Mouse (Mus musculus) CD4-positive, CD25-positive, alpha-beta regulatory T cell, adult 2 months (primary cell): ENCODE results near the gene Paox.
"Not testable (repeated sequence)": the region's sequence is repeated elsewhere in the genome, so short reads cannot be mapped to it uniquely, and the experiment has no call there.

Experiments
- DNase-seq: peaks from one replicate; pipeline ENCODE4 v3.0.0-alpha.2; 2012; ENCODE audit warnings: low read depth, low spot score

Gene Paox

DNA sequence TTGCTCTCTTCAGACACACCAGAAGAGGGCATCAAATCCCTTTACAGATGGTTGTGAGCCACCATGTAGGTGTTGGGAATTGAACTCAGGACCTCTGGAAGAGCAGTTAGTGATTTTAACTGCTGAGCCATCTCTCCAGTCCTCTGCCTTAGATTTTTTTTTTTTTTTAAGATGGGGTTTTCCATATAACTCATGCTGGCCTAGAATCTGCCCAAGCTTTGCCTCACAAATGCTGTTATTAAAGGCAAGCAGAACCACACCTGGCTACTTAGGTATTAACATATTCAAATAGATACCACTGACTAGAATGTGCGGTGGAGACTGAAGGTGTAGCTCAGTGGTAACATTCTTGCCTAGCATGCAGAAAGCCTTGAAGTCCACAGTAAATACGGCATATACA, 4.9 kb downstream of the Paox start:
- DNase-seq: no peak

DNA sequence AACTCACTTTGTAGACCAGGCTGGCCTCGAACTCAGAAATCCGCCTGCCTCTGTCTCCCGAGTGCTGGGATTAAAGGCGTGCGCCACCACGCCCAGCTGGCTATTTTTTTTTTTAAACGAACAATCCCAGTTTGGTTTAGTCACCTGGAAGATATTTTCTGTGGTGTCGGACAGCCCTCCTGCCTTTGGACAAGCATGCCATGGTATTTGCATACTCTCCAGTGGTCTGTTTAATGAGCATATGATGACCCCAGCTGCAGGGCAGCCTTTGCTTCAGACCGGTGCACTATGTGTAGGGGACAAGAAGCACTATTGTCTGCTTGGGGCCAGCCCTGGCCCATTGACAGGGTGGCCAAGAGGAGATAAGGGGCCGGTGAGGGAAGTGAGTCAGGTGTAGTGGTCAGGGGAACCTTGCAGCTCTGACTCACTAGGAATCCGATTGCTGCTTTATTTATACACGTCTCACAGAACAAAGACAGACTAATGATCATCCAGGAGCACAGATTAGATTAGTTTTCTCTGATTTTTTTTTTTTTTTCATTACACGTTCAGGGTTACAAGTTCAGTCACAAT, 5.8 kb downstream of the Paox start:
- no peak for DNase-seq

GRCm38 (mm10) chr7:140122765-140123164, 7.2 kb downstream of the Paox start:
- DNase-seq: no peak

- no peak for DNase-seq
Observed at GRCm38 (mm10) chr7:140124382-140124781, 8.8 kb downstream of the Paox start.

DNA sequence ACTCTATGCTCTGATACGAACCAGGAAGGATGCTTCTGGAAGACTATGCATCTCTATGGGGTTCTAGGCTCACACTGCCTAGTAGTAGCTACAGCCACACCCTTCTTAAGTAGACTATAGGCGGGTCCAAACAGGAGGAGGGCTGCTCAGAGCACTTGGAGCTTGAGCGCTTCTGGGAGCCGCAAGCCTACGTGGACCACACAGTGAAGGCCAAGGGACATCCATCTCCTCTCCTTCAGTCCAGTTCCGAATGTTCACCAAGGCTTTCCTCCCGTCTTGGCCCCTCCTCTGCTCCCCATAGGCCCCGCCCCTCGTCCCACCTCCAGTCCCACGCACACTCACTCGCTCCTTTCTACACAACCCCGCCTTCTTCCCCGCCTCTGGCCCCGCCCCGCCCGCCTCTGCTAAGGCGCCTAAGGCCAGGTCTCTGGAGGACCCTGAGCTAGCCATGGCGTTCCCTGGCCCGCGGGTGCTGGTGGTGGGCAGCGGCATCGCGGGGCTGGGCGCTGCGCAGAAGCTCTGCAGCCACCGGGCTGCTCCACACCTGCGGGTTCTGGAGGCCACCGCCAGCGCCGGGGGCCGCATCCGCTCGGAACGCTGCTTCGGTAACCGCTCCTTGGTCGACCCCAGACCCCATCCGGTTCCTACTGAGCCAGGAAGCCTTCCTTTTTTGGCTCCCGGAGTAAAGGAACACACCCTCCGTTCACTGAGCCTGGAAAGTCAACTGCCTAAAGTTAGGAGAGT, 9.9 kb downstream of the Paox start:
- DNase-seq: peak; percentile 93

DNA sequence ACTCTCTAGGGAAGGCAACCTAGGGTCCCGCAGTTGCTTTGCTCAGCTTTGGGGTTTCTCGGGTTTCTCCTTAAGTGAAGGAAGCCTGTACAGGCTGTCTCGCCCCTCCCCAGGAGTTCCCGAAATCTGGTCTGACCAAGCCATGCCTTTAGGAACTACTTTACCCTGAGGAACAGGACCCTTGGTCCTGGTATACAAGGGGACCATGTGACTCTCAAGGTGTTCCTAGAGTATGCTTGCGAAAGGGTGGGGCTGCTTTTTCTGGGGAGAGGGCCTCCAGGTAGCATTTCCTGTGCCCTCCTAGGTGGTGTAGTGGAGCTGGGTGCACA, 10.4 kb downstream of the Paox start:
- DNase-seq: no peak

DNA sequence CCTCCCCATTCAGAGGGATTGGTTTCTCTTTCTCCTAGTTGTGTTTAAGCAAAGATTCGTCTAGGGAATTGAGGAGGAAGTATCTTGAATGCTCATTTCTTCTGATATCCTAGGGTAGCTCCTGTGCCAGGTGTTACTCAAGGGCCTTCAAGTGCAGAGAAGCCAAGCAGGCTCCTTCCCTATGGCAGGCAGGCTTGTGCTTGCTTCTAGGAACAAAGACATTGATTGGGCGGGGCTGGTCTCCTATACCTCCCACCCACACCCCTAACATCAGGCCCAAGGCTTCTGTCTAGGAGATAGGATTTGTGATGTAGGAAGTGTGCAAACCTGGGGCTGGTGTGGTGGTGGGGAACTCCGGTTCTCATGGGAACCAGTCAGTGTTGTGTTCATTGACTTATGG, 11.3 kb downstream of the Paox start:
- no peak for DNase-seq

GRCm38 (mm10) chr7:140127911-140128310, 12.3 kb downstream of the Paox start:
- no peak for DNase-seq

- not testable (repeated sequence) for DNase-seq
Observed at GRCm38 (mm10) chr7:140132184-140132583, 16.6 kb downstream of the Paox start.

DNA sequence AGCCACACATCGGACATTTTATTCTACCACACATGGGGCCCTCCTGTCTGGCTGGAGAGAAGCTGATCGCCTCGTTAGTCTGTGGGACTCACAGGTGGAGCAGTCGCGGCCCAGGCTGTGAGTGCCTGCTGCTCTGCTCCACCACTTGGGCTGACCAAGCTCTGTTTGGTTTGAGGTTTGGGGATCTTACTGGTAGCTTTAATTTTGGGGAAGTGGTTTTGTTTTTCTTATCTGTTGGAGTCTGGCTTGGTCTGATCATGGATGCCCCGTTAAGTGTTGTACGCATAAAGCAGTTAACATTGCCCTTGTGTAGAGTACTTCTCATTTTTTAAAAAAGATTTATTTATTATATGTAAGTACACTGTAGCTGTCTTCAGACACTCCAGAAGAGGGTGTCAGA, 18.4 kb downstream of the Paox start:
- not testable (repeated sequence) for DNase-seq

DNA sequence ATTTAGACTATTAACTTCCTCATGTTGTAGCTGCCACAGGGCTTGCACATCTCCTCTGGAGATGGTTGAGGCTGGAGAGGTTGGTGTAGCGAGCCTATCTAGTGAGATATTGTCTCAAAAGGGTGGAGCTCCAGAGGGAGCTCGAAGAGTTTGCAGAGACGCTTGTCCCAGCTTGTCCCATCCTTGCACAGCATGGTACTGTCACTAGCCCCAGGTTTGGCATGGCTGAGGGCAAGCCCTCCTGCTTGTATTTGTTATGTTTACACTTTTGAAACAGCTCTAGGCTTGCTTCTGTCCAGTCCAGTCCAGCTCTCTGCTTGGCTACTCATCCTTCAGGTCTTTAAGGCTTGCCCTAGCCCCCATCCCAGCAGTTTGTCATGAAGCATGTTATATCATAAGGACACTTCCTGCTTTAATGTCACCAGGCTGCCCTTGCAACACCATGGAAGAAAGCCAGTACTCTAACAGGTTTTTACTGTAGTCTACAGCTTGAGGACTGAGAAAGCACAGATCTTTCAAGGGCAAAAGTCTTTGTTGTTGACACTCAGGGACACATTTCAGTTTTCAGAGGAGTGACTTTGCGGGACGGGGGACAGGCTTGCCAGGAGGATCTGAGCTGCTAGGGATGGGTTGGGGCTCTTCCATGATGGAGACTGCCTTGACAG, 19.6 kb downstream of the Paox start:
- no peak for DNase-seq

- DNase-seq: peak; percentile 97
Observed at GRCm38 (mm10) chr7:140137135-140138020, 21.8 kb downstream of the Paox start, which contains the start of gene Mtg1. Mtg1 (plus strand) TSS chr7:140137564.

DNA sequence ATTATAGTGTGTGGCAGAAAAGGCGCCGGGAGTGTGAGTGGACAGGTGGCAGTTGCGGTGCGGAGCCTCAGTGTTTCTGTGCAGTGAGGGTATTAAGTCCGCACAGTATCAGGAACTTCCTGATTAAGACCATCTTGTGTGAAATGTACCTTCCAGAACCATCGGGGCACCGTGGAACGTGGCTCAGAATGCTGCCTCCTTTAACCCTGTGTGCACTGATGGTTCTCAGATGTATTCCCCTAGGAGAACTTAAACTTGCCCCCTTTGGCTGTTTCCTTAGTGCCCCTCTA, 22.4 kb downstream of the Paox start:
- DNase-seq: no peak

- peak; percentile 87 for DNase-seq
Observed at GRCm38 (mm10) chr7:140141350-140141749, 25.8 kb downstream of the Paox start.

- no peak for DNase-seq
Observed at GRCm38 (mm10) chr7:140144550-140144949, 29.0 kb downstream of the Paox start.

- no peak for DNase-seq
Observed at GRCm38 (mm10) chr7:140153383-140153782, 37.8 kb downstream of the Paox start.

DNA sequence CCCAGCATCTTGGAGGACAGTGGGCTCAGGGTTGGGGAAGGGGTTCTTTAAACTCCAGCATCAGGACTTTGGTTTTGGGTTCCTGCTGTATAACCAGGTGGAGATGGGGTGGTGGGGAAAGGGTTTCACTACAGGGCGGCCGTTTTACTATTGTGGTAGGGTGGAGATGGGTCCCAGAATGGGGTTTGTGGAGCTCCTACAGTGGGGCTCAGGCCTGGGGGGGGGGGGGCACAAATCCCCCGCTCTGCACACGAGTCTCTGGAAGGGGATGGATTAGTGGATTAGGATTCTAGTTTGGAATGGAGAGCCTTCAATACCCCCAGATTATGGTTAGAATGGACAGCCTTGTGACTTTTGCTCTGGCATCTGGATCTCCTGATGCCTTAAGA, 38.2 kb downstream of the Paox start:
- DNase-seq: no peak

GRCm38 (mm10) chr7:140154218-140154927, 38.8 kb downstream of the Paox start, which contains the start of gene Sprn:
Sprn (minus strand) TSS chr7:140154877.
- DNase-seq: no peak

DNA sequence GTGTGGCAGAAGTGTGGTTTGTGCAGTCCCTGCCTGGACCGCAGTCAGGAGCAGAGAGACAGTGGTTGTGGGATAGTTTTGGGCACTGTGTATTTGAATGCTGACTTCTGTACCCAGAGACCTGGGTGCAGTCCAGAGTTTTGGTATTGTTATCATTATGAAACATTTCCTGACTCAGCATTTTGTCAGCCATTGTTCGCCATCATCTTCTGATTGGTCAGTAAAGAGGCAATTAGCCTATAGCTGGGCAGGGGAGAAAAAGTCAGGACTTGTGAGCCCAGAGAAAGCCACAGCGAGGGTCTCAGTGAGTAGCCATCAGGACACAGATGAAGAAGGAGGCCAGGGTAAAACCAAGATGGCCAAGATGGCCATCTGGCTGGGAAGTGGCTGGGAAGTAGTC, 44.8 kb downstream of the Paox start:
- DNase-seq: no peak

DNA sequence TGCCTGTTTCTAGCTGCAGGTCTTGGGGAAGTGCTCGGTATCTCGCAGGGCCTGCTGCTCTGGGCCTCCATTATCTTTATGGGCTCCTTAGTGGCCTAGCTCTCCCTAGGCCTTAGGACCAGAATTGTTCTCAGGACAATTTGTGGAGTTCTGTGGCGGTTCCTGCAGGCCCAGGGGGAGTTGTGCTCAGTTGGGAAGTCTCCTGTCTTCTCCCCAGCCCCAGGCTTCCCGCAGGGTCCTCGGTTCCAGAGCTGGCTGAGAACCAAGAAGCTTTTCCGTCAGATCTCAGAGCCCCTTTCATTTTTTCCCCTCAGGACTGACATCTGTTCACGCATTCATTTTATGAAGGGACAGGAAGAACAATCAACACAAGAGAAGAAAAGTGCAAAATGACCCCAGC, 49.1 kb downstream of the Paox start, which contains the start of gene Olfr522:
TSS of gene Olfr522 (minus strand) at position 101 of the 400 bp plus-strand sequence.
- no peak for DNase-seq

DNA sequence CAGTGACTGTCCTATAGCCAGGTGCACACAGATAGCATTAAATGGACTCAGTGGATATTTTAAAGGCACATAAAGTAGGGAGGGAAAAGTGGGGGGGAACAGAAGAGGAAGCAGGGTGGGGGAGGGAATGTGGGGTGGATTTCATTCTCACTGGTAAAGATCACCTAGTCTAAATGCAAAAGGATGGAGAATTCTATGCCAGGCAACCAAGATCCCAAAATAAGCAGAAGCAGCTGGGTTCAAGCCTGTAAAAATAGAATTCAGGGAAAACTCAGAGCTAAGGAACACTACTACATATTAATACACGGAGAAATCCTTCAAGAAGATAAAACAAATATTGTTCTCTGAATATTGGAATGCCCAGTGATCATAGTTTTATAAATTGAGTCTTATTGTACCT, 52.4 kb downstream of the Paox start:
- DNase-seq: no peak
